Mouse (Mus musculus): Measurements from ENCODE around the gene Pisd.

DNA sequence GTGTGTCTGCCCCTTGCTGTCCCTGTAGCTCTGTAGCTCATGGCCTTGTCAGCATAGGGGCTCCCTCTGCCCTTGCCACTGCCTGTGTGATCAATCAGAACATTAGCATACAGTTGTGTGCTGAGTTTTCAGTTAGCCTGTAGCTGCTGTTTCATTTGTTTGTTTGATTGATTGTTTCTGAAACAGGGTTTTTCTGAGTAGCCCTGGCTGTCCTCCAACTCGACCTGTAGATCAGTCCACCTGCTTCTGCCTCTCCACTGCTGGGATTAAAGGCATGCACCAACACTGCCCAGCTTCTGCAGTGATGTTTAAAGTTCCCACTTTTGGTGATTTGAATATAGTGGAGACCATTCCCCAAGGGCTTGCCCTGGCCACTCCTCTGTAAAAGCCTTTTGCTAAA, 67.7 kb downstream of the Pisd start:
- TF ChIP-seq CTCF (IDR thresholded peaks at IDR 0.05; ENCODE audit: low read depth) (no peak), EP300 (IDR thresholded peaks at IDR 0.05; ENCODE audit: low read depth) (no peak)
